Comparison of ENCODE assay signal across 11 mouse cellular contexts in genomic region chr14:57706760-57707099, GRCm38 (mm10). TPM values are rescaled to one million over a fixed set of nuclear protein-coding genes. Genes with fewer than 3 reads are reported as not detected.
DNase-seq lines count a peak whose midpoint lies in the region; ATAC-seq lines count a peak whose summit lies in the region.
"Had no signal": no experiment of that assay in that cellular context is flagged by ENCODE, and none has a peak within 500 bp of the region (broad histone marks: within the 10 kb centered on the region; RNA-seq: fewer than 3 reads in every experiment).

No protein-coding gene starts in this region.

- intact Hi-C loops in heart, postnatal 36 days (cut with DNase I): loop anchor here (2.0 kb wide), 1 partner anchor 38 kb away; no protein-coding TSS in a partner anchor

- peak overlapping the region; percentile 80 for H3K27ac ChIP-seq in heart, embryonic 15.5 days
- peak overlapping the region; percentile 82; the same call in 1 of the 2 replicates for H3K27ac ChIP-seq in midbrain, embryonic 10.5 days (replicated peaks)

- no peak for ATAC-seq in heart, embryonic 15.5 days (replicated peaks; ENCODE audit: insufficient number of reproducible peaks, insufficient read depth, low FRiP score, low read depth)
- ATAC-seq: CD4-positive, CD25-positive, alpha-beta regulatory T cell, adult 4 months had no signal

- peaks cover 9% of the 10 kb centered on the region; the same call in 1 of the 2 replicates for H3K36me3 ChIP-seq in heart, embryonic 15.5 days
- peaks cover 33% of the 10 kb centered on the region for H3K36me3 ChIP-seq in midbrain, embryonic 10.5 days

- H3K4me2 ChIP-seq in heart, embryonic 15.5 days: no peak overlapping the region

- H3K9me3 ChIP-seq in heart, embryonic 15.5 days (replicated peaks): no peaks in the 10 kb centered on the region
- H3K9me3 ChIP-seq in midbrain, embryonic 10.5 days (replicated peaks): no peaks in the 10 kb centered on the region

- H3K27me3 ChIP-seq in heart, embryonic 15.5 days: no peaks in the 10 kb centered on the region
- no peaks in the 10 kb centered on the region for H3K27me3 ChIP-seq in midbrain, embryonic 10.5 days (ENCODE audit: low read depth, poor library complexity, severe bottlenecking)

- no peak overlapping the region for H3K9ac ChIP-seq in heart, embryonic 15.5 days

- H3K4me3 ChIP-seq in heart, embryonic 15.5 days: no peak overlapping the region
- H3K4me3 ChIP-seq in midbrain, embryonic 10.5 days: no peak overlapping the region

- 79% methylated on average over 4 of the region's 4 CpGs for WGBS in heart, embryonic 15.5 days
- WGBS in midbrain, embryonic 10.5 days: 91% methylated on average over 4 of the region's 4 CpGs

- peaks cover 34% of the 10 kb centered on the region for H3K4me1 ChIP-seq in heart, embryonic 15.5 days (replicated peaks)
- peaks cover 45% of the 10 kb centered on the region for H3K4me1 ChIP-seq in midbrain, embryonic 10.5 days

- DNase-seq in heart, postnatal 36 days: no peak
- peak; percentile 70 for DNase-seq in right cerebral cortex, adult 18-20 months
- no peak for DNase-seq in right cerebral cortex, postnatal 25 days
- no peak for DNase-seq in midbrain, embryonic 10.5 days (ENCODE audit: low spot score)
- no peak for DNase-seq in adrenal gland, postnatal 36 days
- no peak for DNase-seq in T-cell, adult 2 months (ENCODE audit: low spot score)
- DNase-seq in adrenal gland, postnatal 10 days: no peak

RNA-seq across cellular contexts. Expression of gene Gm49361, which starts 39.2 kb away (rescaled TPM):
- polyA plus RNA-seq in heart, embryonic 15.5 days (2015; fragmentation: Nextera tagmentation; extraction: Ambion mirVana): not detected in 2 replicates
- 1 to 10 TPM in 1 of 2 experiments, not detected in 1; 2.4 TPM for total RNA-seq in heart, postnatal 36 days (2021)
- not detected in 2 replicates for polyA plus RNA-seq in midbrain, embryonic 10.5 days (2016; fragmentation: Nextera tagmentation; extraction: Ambion mirVana)
- 1 to 10 TPM; 1.9 to 2.2 TPM for total RNA-seq in adrenal gland, postnatal 36 days (2021)
- total RNA-seq in adrenal gland, postnatal 10 days (2021): 1 to 10 TPM in 1 of 2 experiments, under 1 TPM in 1; 0.94 to 3.9 TPM
- total RNA-seq: layer of hippocampus, postnatal 10 days had no signal
- polyA plus RNA-seq: CD4-positive, CD25-positive, alpha-beta regulatory T cell, adult 4 months; gonadal fat pad, adult 2 months had no signal

RNA-seq across cellular contexts. Expression of gene Xpo4, which starts 41.5 kb away (rescaled TPM):
- polyA plus RNA-seq in heart, embryonic 15.5 days (2015; fragmentation: Nextera tagmentation; extraction: Ambion mirVana): 11.1 and 12.6 TPM in 2 replicates
- total RNA-seq in heart, postnatal 36 days (2021): 10 to 100 TPM; 10.5 to 12.7 TPM
- 26.4 and 26.5 TPM in 2 replicates for polyA plus RNA-seq in midbrain, embryonic 10.5 days (2016; fragmentation: Nextera tagmentation; extraction: Ambion mirVana)
- total RNA-seq in adrenal gland, postnatal 36 days (2021): 10 to 100 TPM; 32.9 to 33.9 TPM
- 10 to 100 TPM; 20.7 to 28.1 TPM for total RNA-seq in adrenal gland, postnatal 10 days (2021)

RNA-seq across cellular contexts. Expression of gene Lats2, which starts 51.5 kb away (rescaled TPM):
- polyA plus RNA-seq in heart, embryonic 15.5 days (2015; fragmentation: Nextera tagmentation; extraction: Ambion mirVana): 20.3 and 26.2 TPM in 2 replicates
- 10 to 100 TPM; 33.3 to 38.5 TPM for total RNA-seq in heart, postnatal 36 days (2021)
- 16.8 TPM in 2 replicates for polyA plus RNA-seq in midbrain, embryonic 10.5 days (2016; fragmentation: Nextera tagmentation; extraction: Ambion mirVana)
- 10 to 100 TPM; 51.6 to 59.1 TPM for total RNA-seq in adrenal gland, postnatal 36 days (2021)
- total RNA-seq in adrenal gland, postnatal 10 days (2021): 10 to 100 TPM; 33.6 to 34.4 TPM
